Mouse (Mus musculus) embryonic fibroblast, embryonic 13.5 days (primary cell): Measurements from ENCODE around the gene Gm11060.

Experiments
- CTCF ChIP-seq: IDR thresholded peaks from 2 replicates; pipeline ENCODE4 v1.5.1; 2011; ENCODE audit warnings: mild to moderate bottlenecking, control low read depth, low read length, moderate library complexity, borderline replicate concordance; ENCODE audit not compliant: insufficient read depth
- POLR2A ChIP-seq: IDR thresholded peaks from 2 replicates; pipeline ENCODE4 v1.6.1; 2011; ENCODE audit warnings: low read depth, mild to moderate bottlenecking, control low read depth, low read length, moderate library complexity

- TF ChIP-seq CTCF (no peak), POLR2A (no peak)
Measured at GRCm38 (mm10) chr2:105130351-105131060, 38.7 kb downstream of the Gm11060 start.
